Mouse (Mus musculus) spleen, adult 2 months (tissue): Measurements from ENCODE around the gene Kcnab1.

Experiments used
- CTCF ChIP-seq: fragments of 200-500 bp; IDR thresholded peaks from 2 replicates; pipeline ENCODE4 v1.5.1; 2011; ENCODE audit warnings: mild to moderate bottlenecking, inconsistent platforms; ENCODE audit not compliant: insufficient read depth, insufficient read length, insufficient replicate concordance; ENCODE audit errors: extremely low read depth
- POLR2A ChIP-seq: fragments of 200-500 bp; IDR thresholded peaks from 2 replicates; pipeline ENCODE4 v1.6.1; 2011; ENCODE audit warnings: low read depth, low read length, inconsistent platforms

DNA sequence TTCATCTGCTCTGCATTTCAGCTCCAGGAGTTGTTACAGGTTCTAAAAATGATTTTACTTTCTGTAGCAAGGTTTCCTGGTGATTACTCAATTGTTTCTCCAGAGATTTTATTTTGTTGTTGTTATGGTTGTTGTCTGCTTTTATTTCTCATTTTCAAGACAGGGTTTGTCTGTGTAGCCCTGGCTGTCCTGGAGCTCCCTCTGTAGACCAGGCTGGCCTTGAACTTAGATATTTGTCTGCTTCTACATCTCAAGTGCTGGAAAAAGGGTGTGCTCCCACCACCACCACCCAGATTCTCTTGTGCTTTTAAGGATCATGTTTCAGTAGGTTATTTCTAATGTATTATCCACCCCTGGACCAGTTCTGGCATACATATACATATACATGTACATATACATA lies 207.6 kb downstream of the Kcnab1 start:
- TF ChIP-seq POLR2A (no peak), CTCF (no peak)
